Mouse (Mus musculus): ENCODE measurements around the gene Nudt11. TPM values are rescaled to one million over a fixed set of nuclear protein-coding genes. Genes with fewer than 3 reads are reported as not detected.
A peak's percentile ranks its signal among the peaks of the same experiment; 100 is the strongest.
"Not testable (repeated sequence)": the region's sequence is repeated elsewhere in the genome, so short reads cannot be mapped to it uniquely, and the experiment has no call there.

The Nudt11 gene
- 10 to 100 TPM; 37.1 to 38.8 TPM for total RNA-seq (2021)

- intact Hi-C loops (cut with DNase I), result loop anchor here (10.0 kb wide), 1 partner anchor 48 kb away; no protein-coding TSS in a partner anchor
- peak in 1 of 2 experiments; percentile 41 for DNase-seq (ENCODE audit: extremely low spot score in 1 of 2, low spot score in 2 of 2)
Observed at GRCm38 (mm10) chrX:6047066-6047935, at the start of gene Nudt11. TSS of gene Nudt11 (plus strand) at chrX:6047453.

GRCm38 (mm10) chrX:6047936-6048614, 822 bp downstream of the Nudt11 start:
- DNase-seq (ENCODE audit: extremely low spot score in 1 of 2, low spot score in 2 of 2), result not testable (repeated sequence)
- intact Hi-C loops (cut with DNase I), result loop anchor here (10.0 kb wide), 1 partner anchor 47 kb away; no protein-coding TSS in a partner anchor

- intact Hi-C loops (cut with DNase I), result no loop called here
- no peak for DNase-seq (ENCODE audit: extremely low spot score in 1 of 2, low spot score in 2 of 2)
Observed at GRCm38 (mm10) chrX:6061563-6061962, 14.3 kb downstream of the Nudt11 start.

- intact Hi-C loops (cut with DNase I), result no loop called here
- peak in 1 of 2 experiments; percentile 12 for DNase-seq (ENCODE audit: extremely low spot score in 1 of 2, low spot score in 2 of 2)
Observed at GRCm38 (mm10) chrX:6082954-6083680, 35.9 kb downstream of the Nudt11 start, which contains the start of gene AU022751. TSS of gene AU022751 (minus strand) at chrX:6083419.

GRCm38 (mm10) chrX:6091547-6091946, 44.3 kb downstream of the Nudt11 start:
- intact Hi-C loops (cut with DNase I), result loop anchor here (10.0 kb wide), 2 partner anchors 47 to 63 kb away; partner anchors contain the start of gene Nudt11
- DNase-seq (ENCODE audit: extremely low spot score in 1 of 2, low spot score in 2 of 2), result peak; percentile 2 to 15

- DNase-seq (ENCODE audit: extremely low spot score in 1 of 2, low spot score in 2 of 2), result peak; percentile 36 to 43
- intact Hi-C loops (cut with DNase I), result loop anchor here (10.0 kb wide), 2 partner anchors 47 to 63 kb away; partner anchors contain the start of gene Nudt11
Observed at GRCm38 (mm10) chrX:6091996-6092757, 44.9 kb downstream of the Nudt11 start.

Small RNAs within 50 kb of the gene (microRNA-seq; reads per million reads assigned to microRNA genes)
- not detected for gene Gm27360

Other genes starting within 250 kb of the Nudt11 start
- gene AU022751, start 36.0 kb downstream of the Nudt11 start, total RNA-seq (2021), result 1 to 10 TPM in 1 of 2 experiments, under 1 TPM in 1; 0.57 to 1.1 TPM
- 10 to 100 TPM; 28.6 to 31.6 TPM for gene Nudt10, start 125.6 kb downstream of the Nudt11 start, total RNA-seq (2021)

Data from left cerebral cortex, postnatal 10 days (tissue).